Mouse (Mus musculus) heart, postnatal 4 days (tissue): ENCODE results near the gene Rnf145. TPM values are rescaled to one million over a fixed set of nuclear protein-coding genes. Genes with fewer than 3 reads are reported as not detected.

ENCODE experiments used
- microRNA-seq, 2 experiments: library from miRNA; unstranded; fragments of <30 nt; microRNA quantifications; one replicate each; pipeline ENCODE4 v1.2.0; 2021 to 2022
- total RNA-seq, 2 experiments: library from RNA; stranded (reverse); gene quantifications; 2 replicates each; pipeline ENCODE4 v1.2.3; 2021

The Rnf145 gene
- total RNA-seq, 2 experiments from 2014 or later = 30.0 TPM

Small RNA genes lying within 50 kb of the gene (microRNA-seq; reads per million reads assigned to microRNA genes)
- gene Gm22121 = 0 reads per million in 2 experiments

Other genes starting within 250 kb of the Rnf145 start
- not detected for gene Il12b, start 118.9 kb upstream of the Rnf145 start, total RNA-seq
- gene Ublcp1, start 48.5 kb upstream of the Rnf145 start, total RNA-seq = 10 to 100 TPM; 36.4 to 41.5 TPM
- 10 to 100 TPM; 27.2 to 31.0 TPM for gene Ebf1, start 98.4 kb downstream of the Rnf145 start, total RNA-seq